Mouse (Mus musculus) urinary bladder, adult 2 months (tissue): Measurements from ENCODE around the gene Camk1d. TPM values are rescaled to one million over a fixed set of nuclear protein-coding genes. Genes with fewer than 3 reads are reported as not detected.

Source experiments
- DNase-seq: peaks from one replicate; pipeline ENCODE4 v3.0.0; 2022; ENCODE audit warnings: low spot score
- polyA plus RNA-seq: library from polyadenylated mRNA; depleted of rRNA; stranded (reverse); fragments of >200 nt; gene quantifications from 2 replicates; pipeline ENCODE4 v1.2.3, GENCODE M21; 2012

Gene Camk1d
- polyA plus RNA-seq, 1 experiment = 6.2 TPM

DNA sequence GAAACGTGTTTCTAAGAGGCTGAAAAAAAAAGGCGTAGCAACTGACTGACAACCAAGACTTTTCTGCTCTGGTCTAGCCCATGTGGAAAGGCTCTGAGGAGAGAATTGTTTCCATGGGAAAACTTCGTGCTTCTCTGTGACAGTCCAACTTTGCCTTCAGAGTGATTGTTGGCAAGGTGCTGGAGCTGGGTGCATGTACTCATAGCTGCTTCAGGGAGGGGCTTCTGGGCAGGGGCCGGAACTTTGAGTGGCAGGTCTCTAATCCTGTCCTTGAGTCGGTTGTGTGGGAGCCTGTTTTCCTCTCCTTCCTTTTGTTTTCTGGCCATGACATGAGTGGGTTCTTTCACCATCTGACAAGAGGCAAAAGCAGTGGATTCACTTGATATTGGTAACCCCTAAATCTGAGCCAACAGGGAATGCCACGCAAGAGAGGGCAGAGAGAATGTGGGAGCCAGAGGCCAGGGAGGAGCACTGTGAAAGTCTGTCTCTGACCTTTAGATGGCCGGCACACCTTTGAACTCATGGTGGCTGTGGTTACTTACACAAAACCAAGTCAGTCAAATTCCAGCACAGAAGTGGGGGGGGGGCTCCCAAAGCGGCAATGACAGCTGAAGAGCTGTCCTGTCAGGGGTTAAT is 392.5 kb downstream of the Camk1d start:
- DNase-seq = no peak

DNA sequence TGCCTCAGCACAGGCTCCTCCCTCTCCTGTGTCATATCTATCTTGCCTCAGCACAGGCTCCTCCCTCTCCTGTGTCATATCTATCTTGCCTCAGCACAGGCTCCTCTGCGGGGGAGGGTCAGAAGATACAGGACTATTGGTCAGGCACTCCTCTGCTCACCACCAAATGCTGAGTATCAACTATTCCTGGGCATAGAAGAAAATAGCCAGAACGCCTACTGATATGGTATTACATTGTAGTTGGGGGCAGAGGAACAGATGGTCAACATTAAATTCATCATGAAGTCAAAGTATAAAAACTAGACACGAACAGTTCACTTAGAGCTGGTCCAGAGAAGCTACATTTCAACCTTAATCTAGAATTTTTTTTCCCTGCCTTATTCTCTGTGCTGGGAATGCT is 395.2 kb downstream of the Camk1d start:
- DNase-seq = no peak

DNA sequence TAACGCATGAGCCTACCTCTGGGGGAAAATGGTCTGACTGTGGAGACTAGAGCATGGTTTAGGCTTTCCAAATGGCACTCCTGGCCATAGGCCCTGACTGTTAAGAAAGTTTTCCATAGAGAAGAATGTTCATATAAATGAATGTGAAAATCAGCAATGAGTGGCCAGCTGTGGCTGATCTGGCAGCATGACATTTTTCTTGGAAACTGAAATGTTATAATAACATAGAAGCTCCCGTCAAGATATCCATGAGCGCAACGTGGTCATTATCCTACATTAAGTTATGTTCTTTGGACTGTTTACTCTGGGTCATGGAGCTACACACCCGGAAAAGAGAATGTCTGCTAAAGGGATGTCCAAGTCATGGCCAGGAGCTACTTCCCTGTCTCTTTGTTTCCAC is 397.6 kb downstream of the Camk1d start:
- no peak for DNase-seq

DNA sequence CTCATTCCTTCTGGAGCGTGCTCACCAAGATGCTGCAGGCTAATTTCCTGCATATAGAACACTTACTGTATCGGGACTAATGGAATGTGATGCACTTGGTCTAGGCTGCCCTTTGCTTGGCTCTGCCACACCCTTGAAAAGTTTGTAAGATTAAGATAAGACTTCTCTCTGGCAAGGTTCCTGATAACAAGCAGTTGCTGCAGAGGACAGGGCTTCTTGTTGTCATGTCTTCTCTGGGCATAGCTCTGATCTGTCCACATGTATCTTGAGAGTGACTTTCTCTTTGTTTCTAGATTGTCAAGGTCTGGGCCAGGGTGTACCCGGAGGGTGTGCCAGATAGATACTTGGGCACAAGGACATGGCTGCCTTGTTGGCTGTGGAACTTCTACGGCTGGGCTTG is 398.1 kb downstream of the Camk1d start:
- DNase-seq = no peak

DNA sequence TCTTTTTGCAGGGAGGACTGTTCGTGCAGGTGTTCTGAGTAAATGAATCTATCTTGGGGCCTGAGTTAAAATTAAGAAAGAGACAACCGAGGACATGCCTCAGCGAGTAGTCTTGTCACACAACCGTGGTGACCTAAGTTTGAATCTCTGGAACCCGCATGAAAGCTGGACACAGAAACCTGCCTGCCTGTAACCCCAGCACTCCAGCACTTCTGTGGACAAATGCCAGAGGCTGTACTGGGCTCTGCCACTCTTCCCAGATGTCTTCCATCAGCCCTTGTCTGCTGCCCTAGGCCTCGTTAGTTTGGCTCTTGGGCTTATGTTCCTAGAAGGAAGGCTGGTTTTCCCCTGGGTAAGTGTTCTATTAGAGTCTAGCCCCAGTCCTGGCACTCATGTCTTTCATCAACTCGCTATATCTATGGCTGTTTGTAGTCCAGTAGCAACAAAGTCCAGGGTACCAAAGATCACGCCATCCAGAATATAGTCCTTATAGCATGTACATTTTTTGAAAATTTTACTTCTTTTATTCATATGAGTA is 399.0 kb downstream of the Camk1d start:
- no peak for DNase-seq

DNA sequence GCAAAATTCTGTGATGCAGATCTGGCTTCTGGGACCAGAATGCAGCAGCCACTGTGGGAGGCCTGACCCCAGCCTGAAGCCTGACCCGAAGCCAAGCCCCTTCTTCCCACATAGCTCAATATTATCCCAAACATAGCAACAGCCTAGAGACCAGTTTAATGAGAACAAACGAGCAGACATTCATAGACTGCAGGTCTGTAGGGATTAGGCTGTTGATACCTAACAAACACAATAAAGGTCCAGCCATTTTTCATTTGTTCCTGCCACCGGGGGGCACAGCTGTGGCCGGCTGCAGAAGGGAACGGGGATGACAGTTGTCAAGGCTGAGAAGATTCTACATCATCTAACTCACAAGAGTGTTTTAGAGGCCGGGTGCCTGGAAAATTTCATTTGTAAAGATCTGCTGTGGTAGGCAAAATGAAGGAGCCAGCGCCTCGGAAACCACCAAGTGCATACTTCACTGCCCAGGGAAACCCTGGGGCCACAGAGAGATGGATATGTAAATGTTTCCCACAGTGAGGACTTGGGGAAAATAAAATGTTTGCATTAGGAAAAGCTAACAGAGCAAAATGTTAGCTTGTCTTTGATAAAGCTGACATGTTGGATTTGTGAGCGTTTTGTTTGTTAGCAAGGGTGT is 399.7 kb downstream of the Camk1d start:
- no peak for DNase-seq

DNA sequence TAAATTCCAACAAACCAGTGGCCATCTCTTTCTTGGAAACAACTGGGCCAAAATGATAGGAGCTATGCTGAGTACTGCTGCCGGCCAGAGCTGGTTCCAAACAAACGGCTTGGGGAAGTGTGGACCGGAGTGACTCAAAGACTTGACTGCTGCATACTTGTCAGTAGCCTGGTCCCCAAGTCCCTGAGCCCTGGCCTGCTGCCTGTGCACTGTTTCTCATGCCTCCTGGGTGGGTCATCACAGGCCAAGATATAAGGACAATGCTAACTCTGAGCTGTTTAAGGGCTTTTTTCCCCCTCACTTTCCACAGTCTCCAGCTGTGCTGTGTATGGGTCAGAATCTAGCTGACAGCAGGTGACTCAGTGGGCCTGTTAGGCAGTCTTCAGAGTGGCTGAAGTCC is 409.2 kb downstream of the Camk1d start:
- DNase-seq = no peak

DNA sequence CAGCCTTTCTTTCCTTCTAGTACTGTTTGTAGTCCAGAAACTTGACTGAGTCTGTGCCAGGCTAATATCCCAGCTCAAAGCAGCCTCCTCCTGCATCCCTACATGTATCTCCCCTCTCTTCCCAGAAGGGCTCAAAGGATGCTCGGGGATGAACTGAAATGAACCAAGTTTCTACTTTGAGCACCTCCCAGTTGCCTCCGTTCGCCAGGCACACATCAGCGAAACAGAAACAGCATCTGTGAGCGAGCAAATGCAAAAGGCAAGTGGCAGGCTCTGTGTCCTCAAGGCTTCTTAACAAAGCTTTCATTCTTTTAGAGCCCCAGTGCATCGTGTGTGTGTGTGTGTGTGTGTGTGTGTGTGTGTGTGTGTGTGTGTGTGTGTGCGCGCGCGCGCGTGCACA is 409.9 kb downstream of the Camk1d start:
- DNase-seq = no peak

DNA sequence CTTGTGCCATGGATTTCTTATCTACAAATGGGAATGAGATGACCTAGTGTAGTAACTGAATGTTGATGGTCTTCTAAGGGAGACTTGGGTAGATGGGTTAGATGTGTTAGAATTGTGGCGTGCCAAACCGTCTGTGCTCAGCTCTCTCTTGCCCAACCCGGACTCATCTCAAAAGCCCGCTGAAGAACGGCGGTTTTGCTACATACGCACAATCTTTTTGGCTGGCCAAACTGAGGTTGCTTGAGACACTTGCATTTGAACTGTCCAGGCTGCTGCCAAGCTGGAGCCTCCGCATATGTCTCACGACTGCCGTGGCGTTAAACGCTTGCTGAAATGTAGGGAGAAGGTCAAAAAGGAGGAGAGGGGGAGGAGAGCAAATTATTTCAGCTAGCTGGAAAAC is 413.0 kb downstream of the Camk1d start:
- DNase-seq = no peak

DNA sequence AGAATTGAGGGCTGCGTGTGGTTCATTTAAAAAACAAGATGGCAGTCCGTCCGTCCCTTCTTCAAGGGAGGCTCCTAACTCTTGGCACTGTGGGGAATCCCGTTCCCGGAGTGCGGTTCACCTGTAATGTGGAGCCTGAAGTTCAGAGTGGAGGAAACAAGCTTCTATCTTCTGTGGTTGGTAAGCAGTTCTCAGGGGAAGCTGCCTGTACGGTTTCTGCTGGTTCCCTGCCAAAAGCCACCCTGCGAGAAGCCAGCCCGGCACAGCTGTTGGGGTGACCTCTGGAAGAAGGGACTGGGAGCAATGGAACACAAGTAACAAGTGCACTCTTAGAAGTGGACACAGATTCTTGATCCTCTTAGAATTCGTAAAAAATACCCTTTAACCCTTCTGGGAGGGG is 416.2 kb downstream of the Camk1d start:
- no peak for DNase-seq

DNA sequence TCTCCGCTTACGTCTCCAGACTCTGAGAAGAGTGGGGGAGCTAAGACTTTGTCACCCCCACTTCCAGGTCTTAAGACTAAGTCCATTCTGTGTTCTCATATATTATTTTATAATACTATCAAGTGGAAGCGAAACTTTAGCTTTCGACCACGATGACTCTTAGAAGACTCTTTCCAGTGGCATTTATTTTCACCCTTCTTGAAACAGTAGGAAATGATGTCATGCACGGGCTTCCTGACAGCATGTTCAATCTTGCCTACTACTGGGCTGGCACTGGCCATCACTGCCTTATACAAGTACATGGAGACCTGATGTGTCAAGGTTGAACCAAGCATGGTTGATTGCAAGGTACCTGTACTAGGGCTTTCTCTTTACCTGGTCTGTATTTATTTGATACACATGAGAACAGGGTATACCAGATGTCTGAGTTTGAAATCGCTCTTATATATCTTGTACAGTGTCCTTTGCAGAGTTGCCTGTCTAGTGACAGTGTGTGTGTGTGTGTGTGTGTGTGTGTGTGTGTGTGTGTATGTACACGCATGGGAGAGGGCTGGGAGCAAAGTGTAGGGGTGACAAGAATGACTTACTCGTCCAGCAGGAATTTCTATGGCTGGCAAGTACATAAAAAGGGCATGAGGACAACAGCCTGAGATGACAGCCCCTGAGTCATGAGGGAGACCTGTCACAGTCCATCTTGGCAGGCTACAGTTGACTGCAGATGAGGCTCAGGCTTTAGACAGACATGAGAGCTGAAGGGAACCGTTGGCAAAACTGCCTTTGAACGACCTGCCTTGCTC is 417.4 kb downstream of the Camk1d start:
- DNase-seq = no peak

DNA sequence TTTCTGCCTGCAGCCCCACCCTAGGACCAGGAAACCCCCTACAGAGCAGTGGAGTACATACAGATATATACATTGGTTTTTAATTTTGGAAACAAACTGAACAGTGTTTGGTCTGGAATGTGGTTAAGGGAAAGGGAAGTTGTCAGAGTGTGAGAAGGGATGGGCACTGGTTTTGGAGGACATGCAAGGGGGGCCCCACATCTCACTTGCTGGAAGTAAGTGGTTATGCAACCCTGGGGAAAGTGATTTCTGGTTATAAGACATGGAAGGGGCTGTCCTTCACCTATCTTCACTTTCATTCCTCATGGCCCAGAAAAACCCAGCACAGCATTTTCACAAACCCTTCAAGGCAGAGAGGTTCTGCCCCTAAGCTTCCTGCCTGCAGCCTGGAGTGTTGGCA is 419.2 kb downstream of the Camk1d start:
- DNase-seq = no peak

DNA sequence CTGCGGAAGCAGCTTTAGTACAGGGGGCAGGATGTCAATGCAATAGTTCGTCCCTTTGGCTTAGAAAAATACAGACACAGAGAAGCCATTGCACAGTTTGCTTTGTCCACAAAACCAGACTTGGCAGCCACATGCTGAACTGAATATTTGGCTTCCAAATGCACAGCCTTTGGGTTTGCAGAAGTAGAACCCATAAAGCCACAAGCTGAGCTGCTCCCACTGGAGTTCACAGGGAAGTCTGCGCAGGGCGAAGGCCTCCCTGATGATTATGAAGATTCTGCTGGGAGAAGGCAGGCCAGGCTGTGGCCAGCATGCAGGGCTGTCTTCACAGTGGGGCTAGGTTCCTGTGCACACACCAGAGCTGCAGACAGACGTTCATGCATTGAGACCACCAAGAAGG is 419.9 kb downstream of the Camk1d start:
- no peak for DNase-seq

DNA sequence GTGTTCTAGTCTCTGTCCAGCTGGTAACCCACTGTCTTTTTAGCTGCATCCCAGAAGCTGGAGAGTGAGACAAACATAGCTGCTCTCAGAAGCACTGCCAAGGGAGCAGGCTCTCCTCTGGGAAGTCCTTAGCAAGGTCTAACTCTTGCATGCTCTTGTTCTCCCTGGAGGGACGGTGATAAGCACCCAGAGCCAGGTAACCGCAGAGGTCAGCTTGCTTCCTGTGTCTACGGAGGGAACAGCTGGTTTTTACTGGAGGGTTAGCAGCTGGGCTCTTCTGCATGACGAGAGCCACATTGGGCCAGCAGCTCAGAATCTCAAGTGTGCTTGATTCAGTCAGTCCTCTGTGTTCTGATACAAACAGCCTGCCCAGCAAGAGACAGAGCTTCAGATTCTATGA is 425.7 kb downstream of the Camk1d start:
- no peak for DNase-seq

DNA sequence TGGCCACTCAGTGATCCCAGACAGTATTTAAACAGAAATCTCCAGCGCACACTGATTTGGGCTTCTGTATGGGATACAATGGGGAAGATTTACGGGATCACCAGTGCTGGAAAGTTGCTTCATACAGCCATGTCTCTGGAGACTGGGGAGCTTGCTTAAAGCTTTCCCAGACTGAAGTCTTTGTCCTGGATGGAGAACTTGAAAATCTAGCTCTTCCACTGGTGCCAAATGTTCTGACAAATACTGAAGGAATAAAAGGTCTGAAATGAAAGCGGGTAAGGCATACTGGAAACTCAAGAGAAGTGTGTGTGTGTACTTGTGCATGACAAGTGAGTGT is 427.3 kb downstream of the Camk1d start:
- DNase-seq = no peak

DNA sequence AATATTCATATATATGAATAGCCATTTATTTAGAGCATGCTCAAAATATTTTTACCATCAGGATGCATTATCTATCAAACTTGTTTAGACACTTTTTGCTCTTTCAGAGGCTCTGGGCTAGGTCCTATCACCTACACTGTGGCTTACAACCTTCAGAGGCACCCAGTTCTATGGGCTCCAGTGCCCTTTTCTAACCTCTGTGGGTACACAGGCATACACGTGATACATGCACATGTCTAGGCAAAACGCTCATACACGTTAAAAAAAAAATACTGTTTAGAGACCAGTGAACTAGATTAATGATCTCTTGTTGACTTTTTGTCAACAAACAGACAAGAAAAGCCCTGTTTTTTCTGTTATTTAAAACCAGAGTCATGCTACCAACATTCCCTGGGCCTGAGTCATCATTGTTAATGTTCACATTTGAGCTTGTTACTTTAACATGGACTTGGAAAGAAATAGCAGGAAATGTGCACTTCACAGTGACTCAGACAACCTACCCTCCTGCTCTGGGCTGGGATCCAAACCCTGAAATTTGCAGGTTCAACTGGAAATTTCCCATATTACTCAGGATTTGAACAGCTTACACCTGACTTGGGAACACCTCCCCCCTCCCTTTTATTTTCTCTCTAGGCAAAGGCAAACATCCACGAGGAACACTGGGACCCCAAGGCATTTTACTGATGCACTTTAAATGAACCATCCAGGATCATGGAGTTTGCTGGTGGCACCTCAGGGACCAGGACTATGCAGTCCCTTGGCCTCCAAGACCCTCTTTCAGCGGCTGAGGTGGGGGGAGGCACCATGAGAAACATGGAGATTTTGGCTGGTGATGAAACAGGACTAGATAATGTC is 427.9 kb downstream of the Camk1d start:
- DNase-seq = no peak

DNA sequence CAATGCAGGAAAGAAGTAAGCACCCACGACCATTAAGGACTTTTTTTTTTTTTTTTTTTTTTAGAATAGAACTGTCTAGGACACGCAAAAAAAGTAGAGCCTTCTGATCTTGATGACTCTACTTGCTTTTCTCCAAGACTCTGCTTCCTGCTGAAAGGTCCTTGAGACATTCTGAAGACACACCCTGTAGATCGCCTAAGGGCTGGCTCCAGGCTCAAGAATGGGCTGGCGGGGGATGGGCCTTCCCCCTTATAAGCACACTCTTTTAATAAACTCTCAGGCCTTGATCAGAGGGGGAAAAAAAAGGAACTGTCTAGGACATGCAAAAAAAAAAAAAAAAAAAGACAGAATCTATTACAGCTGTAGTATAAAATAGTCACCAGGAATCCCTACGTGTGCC is 430.0 kb downstream of the Camk1d start:
- DNase-seq = no peak

DNA sequence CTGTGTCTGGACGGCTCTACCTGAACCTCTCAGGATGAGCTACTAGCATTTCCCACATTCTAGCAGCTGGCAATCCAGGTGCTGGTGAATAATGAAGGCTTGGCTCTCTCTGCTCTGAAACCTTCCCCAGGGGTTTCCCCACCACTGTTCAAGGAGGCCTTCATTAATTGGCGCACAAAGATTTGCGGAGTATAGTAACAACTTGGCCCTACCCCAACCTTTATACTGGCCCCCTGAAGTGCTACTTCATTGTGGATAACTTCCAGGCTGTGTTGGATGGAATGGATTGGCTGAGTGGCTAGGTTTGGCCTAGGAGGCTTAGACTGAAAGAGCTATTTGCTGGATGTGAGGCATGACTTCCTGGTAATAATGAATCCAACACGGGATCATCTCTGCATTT is 431.7 kb downstream of the Camk1d start:
- no peak for DNase-seq

DNA sequence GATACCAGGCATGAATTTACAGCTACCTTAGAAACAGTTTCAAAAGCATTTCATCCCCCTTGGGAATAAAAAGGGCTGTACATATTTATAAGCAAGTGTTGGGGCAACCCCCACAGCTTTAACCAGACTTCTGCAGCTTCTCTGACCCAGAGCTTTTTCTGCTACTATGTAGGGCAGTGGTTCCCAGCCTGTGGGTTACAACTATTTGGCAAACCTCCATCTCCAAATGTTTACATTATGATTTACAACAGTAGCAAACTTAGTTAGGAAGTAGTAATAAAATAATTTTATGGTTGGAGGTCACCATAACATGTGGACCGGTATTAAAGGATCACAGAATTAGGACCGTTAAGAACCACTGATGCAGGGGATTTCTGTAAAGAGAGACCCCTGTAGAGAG is 446.3 kb downstream of the Camk1d start:
- no peak for DNase-seq

DNA sequence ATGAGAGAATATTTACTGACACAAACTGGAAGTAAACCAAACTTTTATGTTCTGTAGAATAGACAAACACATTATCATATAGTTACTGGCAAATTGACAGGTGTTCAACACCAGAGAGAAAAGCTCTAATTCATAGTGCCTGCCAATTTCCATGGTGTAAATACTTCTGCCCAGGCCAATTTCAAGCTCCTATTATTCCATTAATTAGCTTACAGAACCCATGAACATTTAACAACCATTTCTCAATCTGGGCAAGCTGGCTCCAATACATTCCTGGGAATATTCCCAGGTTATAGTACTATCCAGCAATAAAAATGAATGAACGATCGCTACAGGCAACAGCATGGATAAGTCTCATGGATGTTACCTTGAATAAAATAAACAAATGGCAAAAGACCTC is 452.0 kb downstream of the Camk1d start:
- DNase-seq = no peak

DNA sequence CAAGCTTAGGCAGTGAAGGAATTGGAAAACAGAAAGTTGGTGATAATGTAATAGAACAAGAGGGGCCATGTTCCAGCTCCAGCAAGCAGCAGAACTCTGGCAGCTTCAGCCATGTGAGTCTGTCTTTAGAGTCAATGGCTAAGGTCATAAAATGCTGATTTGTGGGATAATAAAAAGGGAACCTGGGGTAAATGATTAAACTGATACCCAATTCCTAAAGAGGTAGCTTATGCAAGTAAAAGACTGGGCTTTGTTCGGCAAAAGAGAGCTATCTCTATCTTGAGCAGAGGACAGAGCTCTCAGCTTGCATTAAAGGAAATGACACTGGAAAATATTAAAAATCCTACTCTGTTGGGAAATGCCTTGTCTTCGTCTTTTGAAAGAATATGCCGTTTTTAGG is 456.1 kb downstream of the Camk1d start:
- DNase-seq = no peak

DNA sequence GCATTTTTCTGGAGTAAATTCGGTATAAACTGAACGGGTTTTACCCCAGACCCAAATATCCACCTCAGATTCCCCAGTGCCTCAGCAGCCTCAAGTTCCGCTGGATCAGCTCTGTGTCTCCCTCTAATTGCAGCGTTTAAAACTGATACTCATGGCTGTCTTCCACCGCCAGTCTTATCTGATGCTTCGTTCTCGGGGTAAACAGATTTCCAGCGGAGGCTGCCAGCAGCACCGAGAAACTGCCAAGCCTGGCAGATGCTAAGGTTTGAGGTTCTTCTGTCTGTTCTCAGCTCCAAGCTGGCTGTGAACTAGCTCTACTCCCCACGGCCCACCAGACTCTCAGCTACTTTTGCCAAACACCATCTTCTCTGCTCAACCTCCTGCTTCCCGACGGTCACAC is 464.3 kb downstream of the Camk1d start:
- DNase-seq = peak; percentile 37
